Mouse (Mus musculus): ENCODE measurements around the gene Ripply2.
A peak's percentile ranks its signal among the peaks of the same experiment; 100 is the strongest.

The Ripply2 gene

DNA sequence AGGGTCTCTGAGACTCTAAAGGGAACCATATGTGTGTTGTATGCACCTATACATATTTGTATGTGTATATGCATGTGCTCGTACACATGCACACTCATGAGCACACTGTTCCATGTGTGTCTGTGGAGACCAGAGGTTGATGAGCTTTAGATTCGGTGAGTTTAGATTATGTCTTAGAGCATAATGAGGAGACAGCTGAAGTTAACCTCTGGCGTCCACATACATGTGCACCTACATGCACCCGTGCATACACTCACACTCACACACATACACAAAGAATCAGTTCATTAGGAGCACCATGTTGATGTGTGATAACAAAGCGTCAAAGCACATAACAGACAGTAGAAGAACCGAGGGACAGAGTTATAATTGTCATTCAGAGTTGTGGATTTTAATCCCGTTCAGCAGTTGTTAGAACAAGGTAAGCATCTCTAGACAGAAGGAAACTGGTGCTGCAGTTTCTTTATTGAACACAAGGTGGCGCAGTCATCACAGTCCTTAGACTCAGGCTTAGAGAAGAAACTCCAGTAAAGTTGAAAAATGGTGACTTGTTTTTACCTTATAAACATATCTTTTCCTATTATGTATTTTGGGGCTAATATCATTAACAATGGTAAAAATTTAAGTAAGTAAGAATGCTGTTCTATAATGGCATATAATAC lies 12.2 kb downstream of the Ripply2 start:
- peak; percentile 62 to 84 for DNase-seq

DNA sequence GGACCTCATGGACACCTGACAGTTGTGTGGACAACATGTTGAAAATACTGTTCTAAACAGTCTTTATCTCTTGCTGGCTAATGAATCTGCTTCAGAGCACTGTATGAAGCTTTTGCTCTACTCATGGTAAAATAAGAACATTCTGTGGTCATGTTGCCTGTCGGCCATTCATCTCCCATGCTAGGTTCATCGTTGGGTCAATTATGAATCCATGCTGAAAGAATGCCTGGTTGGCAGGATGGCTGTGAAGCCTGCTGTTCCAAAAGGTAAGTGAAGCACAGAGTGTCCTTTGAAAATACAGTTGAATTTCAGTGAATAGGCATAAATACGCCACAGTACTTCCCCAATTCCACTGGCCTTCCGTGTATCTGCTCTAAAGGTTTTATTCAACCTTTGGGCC lies 16.9 kb downstream of the Ripply2 start:
- DNase-seq = no peak

DNA sequence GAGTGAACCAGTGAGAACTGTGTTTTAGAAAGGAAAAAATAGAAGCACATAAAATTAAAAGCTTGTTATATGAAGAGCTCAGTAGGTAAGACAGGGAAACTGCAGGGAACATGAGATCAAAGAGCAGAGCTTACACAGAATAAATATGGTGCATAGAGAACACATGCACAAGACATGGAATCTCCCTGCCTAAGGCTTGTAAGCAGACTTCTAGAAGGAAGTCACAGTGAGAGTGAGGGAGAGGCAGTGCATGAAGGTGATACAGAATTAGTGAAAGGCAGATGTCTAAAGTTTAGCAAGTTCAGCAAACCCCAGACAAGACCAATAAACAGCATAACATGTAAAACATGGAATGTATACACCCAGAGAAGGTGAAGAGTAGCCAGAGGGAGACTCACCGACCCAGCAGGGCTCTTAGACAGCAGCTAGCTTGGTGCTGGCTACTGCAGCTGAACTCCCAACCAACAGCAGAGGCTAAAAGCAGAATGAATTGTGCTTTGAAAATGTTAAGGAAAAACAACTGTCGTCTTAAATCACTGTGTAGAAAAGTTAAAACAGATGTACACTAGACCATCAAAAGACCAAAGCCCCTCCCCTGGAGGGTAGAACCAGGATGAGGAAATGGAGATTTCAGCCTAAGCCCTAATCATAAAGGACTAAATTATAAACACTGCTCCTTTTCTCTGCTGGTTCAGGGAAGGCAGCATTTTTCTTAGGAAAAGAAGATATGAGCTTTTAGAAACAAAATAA lies 19.7 kb downstream of the Ripply2 start:
- DNase-seq = no peak

DNA sequence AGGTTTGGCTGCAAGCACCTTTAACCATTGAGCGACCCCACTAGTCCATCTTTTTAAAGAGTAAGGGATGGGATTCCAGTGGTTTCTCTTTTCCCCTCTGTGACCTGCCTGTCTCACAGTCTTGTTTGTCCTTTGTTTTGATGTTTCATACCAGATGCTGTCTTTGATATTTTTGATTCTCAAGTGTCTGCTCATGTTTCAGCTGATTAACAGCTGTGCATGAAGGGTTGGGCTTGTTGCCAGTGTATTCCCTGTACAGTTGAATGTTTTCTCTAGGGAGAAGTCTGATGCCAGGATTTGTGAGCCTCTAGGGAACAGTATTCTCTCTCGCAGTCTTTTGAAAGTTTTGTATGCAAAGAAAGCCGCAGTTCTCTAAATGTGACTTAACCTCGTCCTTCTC lies 34.1 kb downstream of the Ripply2 start:
- no peak for DNase-seq

DNA sequence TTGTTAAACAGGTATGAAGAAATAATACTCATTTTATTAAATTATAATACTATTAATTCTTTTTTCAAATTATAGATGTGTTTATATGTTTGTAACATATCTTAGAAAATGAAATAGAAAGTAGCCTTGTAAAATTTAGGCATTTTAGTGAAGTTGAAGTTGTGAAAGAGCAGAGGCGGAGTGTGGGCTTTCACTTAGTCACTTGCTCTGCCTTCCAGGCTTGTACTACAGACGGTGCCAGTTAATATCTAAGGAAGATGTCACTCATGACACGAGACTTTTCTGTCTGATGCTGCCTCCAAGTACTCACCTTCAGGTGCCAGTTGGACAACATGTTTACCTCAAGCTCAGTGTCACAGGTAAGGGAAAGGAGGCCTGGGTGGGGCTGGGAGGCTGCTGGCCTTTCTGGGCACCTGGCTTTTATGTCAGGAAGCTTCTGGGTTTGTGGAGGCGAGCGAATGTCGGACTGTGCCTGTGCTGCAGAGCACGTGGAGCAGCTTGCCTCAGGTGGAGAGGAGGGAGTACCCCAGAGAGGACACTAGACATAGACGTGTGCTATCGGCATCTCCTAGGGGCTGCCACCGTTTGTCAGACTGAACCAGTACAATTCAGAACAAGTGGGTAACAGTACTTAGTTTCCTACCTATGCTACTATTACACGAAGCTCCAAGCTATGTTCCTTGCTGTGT lies 40.4 kb downstream of the Ripply2 start:
- DNase-seq = no peak

DNA sequence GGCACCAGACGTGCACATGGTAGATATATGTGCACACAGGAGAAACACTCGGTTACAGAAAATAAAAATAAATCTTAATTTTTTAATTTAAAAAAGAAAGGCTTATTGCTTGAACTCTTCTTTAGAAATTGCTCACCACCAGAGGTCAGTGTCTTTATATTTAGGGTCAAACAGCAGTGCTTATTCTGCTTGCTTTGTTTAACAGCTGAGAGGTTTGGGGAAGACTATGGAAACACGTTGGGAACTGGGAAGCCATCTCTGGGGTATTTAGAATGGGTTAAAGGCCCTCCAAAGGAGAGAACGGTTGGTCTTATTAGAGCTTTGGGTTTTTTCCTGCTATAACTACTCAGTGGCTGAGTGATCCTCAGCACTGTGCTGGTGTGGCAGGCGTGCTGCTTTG lies 47.0 kb downstream of the Ripply2 start:
- no peak for DNase-seq

DNA sequence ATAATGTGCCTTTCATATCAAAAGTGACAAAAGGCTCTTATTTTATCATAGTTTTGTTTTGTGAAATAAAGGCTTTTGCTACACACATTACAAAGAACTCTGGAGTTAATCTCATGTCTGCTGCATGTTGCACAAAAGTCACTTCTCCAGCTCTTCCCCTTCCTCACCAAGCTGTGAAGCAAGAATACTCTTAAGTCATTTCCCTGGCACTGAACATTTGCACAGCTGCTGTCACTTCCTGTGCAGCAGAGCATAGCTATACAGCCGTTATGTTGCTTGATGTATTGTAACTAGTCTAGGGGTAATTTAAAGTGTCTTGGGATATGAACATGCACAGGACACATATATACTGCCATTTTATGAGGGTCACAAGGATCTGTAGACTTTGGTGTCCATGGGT lies 52.8 kb downstream of the Ripply2 start:
- no peak for DNase-seq
